Mouse (Mus musculus): ENCODE data around the gene Twist2.

DNA sequence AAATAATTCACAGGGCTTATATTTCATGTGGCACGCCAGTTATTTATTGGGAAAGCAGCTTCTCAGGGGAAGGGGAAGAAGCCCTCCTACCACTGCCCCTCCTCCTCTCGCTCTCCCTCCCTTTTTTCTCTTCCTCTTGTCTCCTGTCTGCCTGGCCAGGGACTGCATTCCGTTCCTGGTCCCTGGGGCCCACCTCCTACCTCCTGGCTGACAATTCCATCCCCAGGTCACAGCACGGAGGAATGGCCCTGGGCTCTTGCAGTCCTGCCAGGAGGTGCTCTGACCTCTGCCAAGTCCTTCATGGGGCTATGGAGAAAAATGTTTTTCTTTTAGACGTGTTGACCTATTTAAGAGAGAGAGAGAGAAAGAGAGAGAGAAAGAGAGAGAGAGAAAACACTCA lies 77.4 kb downstream of the Twist2 start:
- no peak for TF ChIP-seq CTCF (IDR thresholded peaks at IDR 0.05; ENCODE audit: low read depth)
- no peak for TF ChIP-seq EP300 (IDR thresholded peaks at IDR 0.05; ENCODE audit: low read depth)
